Mouse (Mus musculus) T-helper 17 cell (primary cell): ENCODE measurements around the gene Sinhcaf.

Experiments used
- in situ Hi-C, 2 experiments: fragments of 300-600 bp; cut with MboI, MseI; formaldehyde crosslinking; loops; 1 replicate in 1 of 2; 2 replicates in 1 of 2; pipeline ENCODE4 v1.15.1; 2025; ENCODE audit warnings: high pct_unique_total_duplicates in 2 of 2

Gene Sinhcaf

GRCm38 (mm10) chr6:148945509-148946408, 508 bp downstream of the Sinhcaf start:
- in situ Hi-C loops: loop anchor here in 1 of 2 experiments (25.0 kb wide), 1 partner anchor 1833 kb away; no protein-coding TSS in a partner anchor

DNA sequence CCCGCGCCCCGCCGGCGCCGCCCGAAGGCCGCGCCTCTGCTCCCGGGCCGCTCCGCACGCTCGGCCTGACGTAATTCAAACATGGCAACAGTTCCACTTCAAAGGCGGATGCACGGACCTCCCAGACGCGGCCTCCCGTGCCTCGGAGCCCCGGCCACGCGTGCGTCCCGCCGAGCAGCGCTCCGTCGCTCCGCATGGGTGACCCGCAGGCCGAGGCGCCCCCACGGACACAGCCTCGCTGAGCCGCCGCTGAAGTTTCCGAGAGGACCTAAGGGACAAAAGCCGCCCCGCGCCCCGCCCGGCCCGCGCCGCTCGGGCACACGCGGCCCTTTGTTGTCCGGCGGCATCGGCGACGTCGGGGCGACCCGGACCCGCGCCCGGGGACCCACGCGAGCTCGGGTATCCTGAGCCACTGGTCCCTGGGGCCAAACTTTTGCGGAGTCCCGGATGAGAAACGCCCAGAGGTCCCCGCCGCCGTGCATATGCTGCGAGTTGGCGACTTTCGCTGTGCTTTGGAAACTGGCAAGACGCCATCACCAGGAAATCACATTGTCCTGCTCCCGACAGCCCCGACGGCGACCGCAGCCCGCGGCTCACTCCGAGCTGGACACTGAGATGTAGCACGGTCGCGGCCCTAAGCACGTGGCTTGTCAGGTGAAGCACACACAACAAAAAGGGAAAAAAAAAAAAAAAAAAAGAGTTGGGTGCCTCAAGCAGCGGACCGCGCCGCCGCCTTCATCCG, 1.3 kb downstream of the Sinhcaf start:
- in situ Hi-C loops: loop anchor here in 1 of 2 experiments (25.0 kb wide), 1 partner anchor 1833 kb away; no protein-coding TSS in a partner anchor

DNA sequence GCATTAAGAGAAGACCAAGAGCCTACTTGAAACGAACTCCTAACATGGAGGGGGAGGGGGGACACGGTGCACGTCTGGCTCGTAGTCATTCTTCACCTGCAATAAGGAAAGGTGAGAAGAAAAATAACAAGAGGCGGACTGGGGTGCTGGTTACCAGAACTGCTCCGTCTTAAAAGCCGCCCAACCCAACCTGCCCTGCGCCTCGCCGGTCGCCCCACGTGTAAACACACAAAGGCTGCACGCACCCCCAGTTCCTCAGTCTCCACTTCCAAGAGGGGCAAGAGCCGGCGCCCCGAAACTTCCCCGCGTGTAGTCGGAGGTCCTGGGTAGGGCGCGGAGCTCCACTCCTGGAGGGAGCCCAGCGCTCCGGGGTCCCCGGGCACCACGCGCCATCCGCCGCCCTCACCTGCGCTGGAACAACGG, 1.9 kb downstream of the Sinhcaf start:
- in situ Hi-C loops: loop anchor here in 1 of 2 experiments (25.0 kb wide), 1 partner anchor 1832 kb away; no protein-coding TSS in a partner anchor

- in situ Hi-C loops: loop anchor here in 1 of 2 experiments (25.0 kb wide), 1 partner anchor 1831 kb away; no protein-coding TSS in a partner anchor
Measured at GRCm38 (mm10) chr6:148943695-148944094, 2.6 kb downstream of the Sinhcaf start.

GRCm38 (mm10) chr6:148942406-148942805, 3.9 kb downstream of the Sinhcaf start:
- in situ Hi-C loops: loop anchor here in 1 of 2 experiments (25.0 kb wide), 1 partner anchor 1830 kb away; no protein-coding TSS in a partner anchor

DNA sequence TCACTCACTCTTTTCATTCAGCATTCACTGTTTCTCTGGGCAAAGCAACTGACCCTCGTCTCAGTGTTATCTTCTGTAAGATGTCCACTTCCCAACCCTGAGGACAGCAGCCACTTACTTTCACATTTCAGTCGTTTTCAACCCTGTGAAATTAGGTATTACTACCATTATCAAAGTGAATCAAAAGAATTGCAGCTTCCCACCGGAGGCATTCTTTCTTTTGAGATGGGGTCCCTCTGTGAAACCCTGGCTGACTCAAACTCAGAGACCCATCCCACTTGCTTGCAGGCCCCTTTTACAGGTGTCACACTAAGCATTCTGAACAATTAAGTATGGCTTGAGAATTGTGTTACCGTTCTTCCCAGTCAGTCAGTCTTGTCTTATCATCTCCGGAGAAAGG, 4.4 kb downstream of the Sinhcaf start:
- in situ Hi-C loops: loop anchor here in 1 of 2 experiments (25.0 kb wide), 1 partner anchor 1830 kb away; no protein-coding TSS in a partner anchor

GRCm38 (mm10) chr6:148940383-148940782, 5.9 kb downstream of the Sinhcaf start:
- in situ Hi-C loops: loop anchor here in 1 of 2 experiments (25.0 kb wide), 1 partner anchor 1828 kb away; no protein-coding TSS in a partner anchor

DNA sequence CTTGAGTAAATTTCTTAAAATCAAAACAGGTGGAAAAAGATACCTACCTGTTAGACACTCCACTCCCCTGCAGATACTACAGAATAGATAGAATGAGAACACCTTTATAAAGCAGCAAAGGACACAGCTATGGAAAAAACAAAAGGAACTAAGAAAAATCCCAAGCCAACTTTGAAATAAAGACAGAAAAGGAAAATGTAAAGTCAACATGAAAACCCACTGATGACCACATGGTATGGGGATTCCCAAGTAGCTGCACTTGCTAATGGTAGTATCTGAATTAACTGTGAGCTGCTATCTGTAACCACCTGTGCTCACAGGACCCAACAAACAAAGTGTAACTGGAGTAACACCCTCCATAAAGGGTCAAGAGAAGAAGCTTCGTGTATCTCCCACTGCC, 8.6 kb downstream of the Sinhcaf start:
- in situ Hi-C loops: loop anchor here in 1 of 2 experiments (25.0 kb wide), 1 partner anchor 1825 kb away; no protein-coding TSS in a partner anchor

- in situ Hi-C loops: loop anchor here in 1 of 2 experiments (25.0 kb wide), 1 partner anchor 1823 kb away; no protein-coding TSS in a partner anchor
Measured at GRCm38 (mm10) chr6:148934961-148935590, 11.2 kb downstream of the Sinhcaf start.

DNA sequence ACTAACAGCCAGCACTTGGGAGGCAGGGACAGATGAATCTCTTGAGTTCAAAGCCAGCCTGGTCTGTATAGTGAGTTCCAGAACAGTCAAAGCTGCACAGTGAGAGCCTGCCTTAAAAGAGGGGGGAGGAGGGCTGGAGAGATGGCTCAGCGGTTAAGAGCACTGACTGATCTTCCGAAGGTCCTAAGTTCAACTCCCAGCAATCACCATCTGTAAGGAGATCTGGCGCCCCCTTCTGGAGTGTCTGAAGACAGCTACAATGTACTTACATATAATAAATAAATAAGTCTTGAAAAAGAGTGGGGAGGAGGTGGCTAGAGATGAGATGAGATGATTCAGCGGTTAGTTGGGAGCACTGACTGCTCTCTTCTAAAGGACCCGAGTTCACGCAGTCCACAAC, 15.0 kb downstream of the Sinhcaf start:
- in situ Hi-C loops: loop anchor here in 1 of 2 experiments (25.0 kb wide), 1 partner anchor 1819 kb away; no protein-coding TSS in a partner anchor

GRCm38 (mm10) chr6:148918841-148919398, 27.3 kb downstream of the Sinhcaf start:
- in situ Hi-C loops: loop anchor here (5.0 to 25.0 kb wide), 3 partner anchors 97 to 682 kb away; no protein-coding TSS in a partner anchor

DNA sequence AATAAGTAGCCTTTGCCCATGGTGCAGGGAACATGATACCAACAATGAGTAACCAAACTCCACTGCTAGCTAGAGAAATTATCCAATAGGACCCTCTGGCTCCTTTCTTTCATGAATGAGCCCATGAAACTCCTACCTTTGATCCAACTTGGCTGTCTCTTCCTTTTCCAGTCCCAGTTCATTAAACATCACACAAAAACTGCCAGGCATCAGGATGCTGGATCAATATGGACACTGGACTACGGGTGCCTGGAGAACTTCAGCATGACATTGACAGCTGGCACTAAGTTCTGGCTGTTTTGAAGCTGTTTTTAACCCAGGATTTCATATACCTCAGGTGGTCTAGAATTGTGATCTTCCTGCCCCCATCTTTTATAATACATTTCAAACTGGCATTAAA, 28.6 kb downstream of the Sinhcaf start:
- in situ Hi-C loops: loop anchor here (5.0 to 25.0 kb wide), 3 partner anchors 95 to 680 kb away; no protein-coding TSS in a partner anchor

- in situ Hi-C loops: loop anchor here (5.0 to 25.0 kb wide), 3 partner anchors 95 to 680 kb away; no protein-coding TSS in a partner anchor
Measured at GRCm38 (mm10) chr6:148916817-148917216, 29.4 kb downstream of the Sinhcaf start.

DNA sequence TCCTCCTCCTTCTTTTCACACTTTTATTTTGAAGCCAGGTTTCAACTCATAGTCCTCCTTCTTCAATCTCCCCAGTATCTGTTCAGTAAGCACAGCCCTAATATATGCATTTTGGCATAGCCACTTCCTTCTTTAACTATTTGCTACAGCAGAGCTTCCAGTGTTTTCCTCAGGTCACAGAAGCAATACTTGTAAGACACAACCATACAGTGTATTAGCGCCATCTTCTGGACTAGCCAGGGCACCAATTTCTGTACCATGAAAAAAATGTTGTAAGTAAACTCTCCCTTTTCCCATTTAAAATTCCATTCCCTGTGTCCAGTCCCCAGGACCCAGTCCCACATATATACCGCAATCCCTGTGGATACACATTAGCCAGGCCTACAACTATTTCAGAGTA, 32.3 kb downstream of the Sinhcaf start:
- in situ Hi-C loops: loop anchor here (5.0 to 25.0 kb wide), 4 partner anchors 152 to 677 kb away; no protein-coding TSS in a partner anchor

- in situ Hi-C loops: loop anchor here (5.0 to 25.0 kb wide), 4 partner anchors 150 to 675 kb away; no protein-coding TSS in a partner anchor
Measured at GRCm38 (mm10) chr6:148911906-148912305, 34.4 kb downstream of the Sinhcaf start.

DNA sequence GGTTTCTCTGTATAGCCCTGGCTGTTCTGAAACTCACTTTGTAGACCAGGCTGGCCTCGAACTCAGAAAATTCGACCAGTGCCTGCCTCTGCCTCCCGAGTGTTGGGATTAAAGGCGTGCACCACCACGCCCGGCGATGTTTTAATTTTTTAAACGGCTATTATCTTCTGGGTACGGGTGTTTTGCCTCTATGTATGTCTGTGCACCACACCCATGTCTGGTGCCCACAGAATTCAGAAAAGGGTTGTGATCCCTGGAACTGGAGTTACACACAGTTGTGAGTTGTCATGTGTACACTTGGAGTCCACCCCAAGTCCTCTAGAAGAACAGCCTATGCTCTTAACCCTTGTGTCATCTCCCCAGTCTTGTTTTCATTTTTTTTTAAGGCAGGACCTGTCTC, 39.3 kb downstream of the Sinhcaf start:
- in situ Hi-C loops: loop anchor here (10.0 to 25.0 kb wide), 2 partner anchors 452 to 670 kb away; no protein-coding TSS in a partner anchor

GRCm38 (mm10) chr6:148902728-148903127, 43.5 kb downstream of the Sinhcaf start:
- in situ Hi-C loops: loop anchor here (5.0 to 25.0 kb wide), 3 partner anchors 190 to 665 kb away; no protein-coding TSS in a partner anchor

DNA sequence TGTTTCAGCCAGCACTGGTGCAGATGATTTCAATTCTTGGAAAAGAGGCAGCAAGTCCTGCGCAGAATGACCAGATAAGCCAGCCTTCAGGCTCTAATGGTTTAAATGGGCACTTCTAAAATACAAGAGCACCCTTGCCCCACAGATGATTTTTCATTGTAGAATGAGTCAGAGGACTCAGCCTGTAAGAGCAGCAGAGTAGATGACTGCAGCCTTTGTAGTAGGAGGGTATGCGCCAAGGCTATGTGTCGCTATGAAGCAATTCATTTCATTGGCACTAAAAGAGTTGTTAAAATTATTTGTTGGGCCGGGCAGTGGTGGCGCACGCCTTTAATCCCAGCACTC, 49.8 kb downstream of the Sinhcaf start:
- in situ Hi-C loops: no loop called here

- in situ Hi-C loops: no loop called here
Measured at GRCm38 (mm10) chr6:148895773-148896506, 50.3 kb downstream of the Sinhcaf start, which contains the start of gene Caprin2. Gene Caprin2 (minus strand): TSS chr6:148896237.
